Mouse (Mus musculus): ENCODE results near the gene Rnasek. TPM values are rescaled to one million over a fixed set of nuclear protein-coding genes. Genes with fewer than 3 reads are reported as not detected.
A peak's percentile ranks its signal among the peaks of the same experiment; 100 is the strongest.

Rnasek gene
- polyA plus RNA-seq, 1 experiment = 359 TPM

DNA sequence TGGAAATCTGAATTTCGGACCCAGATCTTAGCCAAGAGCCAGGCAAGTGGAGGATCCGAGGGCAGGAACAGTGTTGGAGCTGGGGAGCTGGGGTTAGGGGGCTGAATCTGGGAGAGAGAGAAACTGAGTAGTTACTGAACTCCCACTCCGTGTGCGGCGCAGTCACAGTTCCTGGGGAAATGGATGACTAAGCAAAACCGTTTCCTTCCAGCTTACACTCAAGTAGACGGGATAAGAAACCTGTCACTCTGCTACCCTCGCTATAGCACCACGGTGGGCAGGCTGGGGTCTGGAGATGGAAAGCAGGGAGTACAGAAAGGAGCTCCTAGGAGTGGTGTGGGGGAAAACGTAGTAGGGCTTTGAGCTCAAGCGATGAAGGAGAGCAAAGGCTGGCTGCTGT is 10.5 kb upstream of the Rnasek start:
- TF ChIP-seq CTCF (IDR thresholded peaks at IDR 0.05; ENCODE audit: borderline replicate concordance, insufficient read depth, low read depth, low read length) = no peak
- no peak for TF ChIP-seq POLR2A (IDR thresholded peaks at IDR 0.05; ENCODE audit: borderline replicate concordance, insufficient read depth, low read length)

DNA sequence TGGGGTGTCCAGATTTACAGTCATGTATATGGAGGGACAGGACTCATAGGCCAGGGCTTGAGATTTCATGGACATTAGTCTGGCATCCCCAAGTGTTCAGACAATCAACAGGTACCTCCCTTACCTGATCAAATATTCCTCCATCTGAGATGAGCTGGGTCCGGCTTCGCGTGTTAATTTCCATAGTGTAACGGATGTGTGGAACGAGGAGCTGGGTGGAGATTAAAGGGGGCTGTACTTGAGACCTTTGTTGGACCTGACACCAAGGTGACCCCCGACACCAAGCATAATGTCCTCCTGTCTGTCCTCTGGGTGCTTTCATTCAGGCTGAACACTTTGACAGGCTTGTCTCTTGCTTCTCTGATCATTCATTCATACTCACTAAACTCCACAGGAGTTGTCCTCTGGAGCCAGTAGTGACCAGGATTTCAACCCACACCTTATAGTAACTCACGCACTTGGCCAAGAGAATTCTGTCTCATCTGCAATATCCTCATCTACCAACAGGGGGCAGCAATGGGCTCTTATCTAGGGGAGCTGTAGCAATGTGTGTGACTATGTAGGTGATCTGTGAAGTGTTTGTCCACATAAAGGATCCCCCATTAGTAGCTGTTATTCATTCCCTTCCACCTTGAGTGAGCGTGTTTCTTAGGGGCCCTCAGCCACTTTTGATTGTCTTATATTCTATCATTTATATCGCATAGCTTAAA is 7.6 kb upstream of the Rnasek start:
- TF ChIP-seq POLR2A (IDR thresholded peaks at IDR 0.05; ENCODE audit: borderline replicate concordance, insufficient read depth, low read length) = no peak
- TF ChIP-seq CTCF (IDR thresholded peaks at IDR 0.05; ENCODE audit: borderline replicate concordance, insufficient read depth, low read depth, low read length) = peak; percentile 69; the same call in 1 of the 2 replicates
- H3K4me3 ChIP-seq (replicated peaks; ENCODE audit: insufficient read depth, low read depth, low read length) = no peak overlapping the region
- H3K27me3 ChIP-seq (ENCODE audit: control insufficient read depth, insufficient read depth, low read length) = no peaks in the 10 kb centered on the region
- no peaks in the 10 kb centered on the region for H3K4me1 ChIP-seq (ENCODE audit: control insufficient read depth, insufficient read depth, low read length)
- no peak overlapping the region for H3K27ac ChIP-seq (ENCODE audit: insufficient read depth, low read length)
- DNase-seq = peak; percentile 47 to 58
- 48% methylated on average over 9 of the region's 9 CpGs for WGBS

More for the DNA sequence above, 10.5 kb upstream of the Rnasek start:
- 69% methylated on average over 11 of the region's 11 CpGs for WGBS
- Histone ChIP-seq H3K27me3 (ENCODE audit: control insufficient read depth, insufficient read depth, low read length) (no peaks in the 10 kb centered on the region), H3K4me3 (replicated peaks; ENCODE audit: insufficient read depth, low read depth, low read length) (no peak overlapping the region), H3K27ac (ENCODE audit: insufficient read depth, low read length) (no peak overlapping the region), H3K4me1 (ENCODE audit: control insufficient read depth, insufficient read depth, low read length) (no peaks in the 10 kb centered on the region)
- no peak for DNase-seq

DNA sequence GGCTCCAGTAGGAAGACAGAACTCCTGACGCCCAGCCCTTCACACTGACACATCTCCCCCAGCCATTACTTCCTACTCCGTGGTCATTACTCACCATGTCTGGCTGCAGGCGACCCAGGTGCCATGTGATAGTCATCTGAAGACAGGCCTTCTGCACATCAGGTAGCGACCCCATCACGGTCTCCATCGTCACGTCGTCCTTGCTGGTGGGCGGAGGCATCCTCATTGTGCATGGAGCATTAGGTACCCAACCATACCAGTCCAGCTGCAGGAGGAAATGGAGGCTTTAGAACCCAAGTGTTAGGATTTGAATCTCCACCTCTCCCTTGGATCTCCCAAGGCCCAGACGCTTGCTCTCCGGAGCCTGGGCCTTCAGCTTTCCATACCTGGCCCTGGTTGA is 2.9 kb upstream of the Rnasek start:
- 65% methylated on average over 11 of the region's 11 CpGs for WGBS
- DNase-seq = no peak
- H3K27ac ChIP-seq (ENCODE audit: insufficient read depth, low read length) = no peak overlapping the region
- no peaks in the 10 kb centered on the region for H3K4me1 ChIP-seq (ENCODE audit: control insufficient read depth, insufficient read depth, low read length)
- no peak for TF ChIP-seq POLR2A (IDR thresholded peaks at IDR 0.05; ENCODE audit: borderline replicate concordance, insufficient read depth, low read length)
- TF ChIP-seq CTCF (IDR thresholded peaks at IDR 0.05; ENCODE audit: borderline replicate concordance, insufficient read depth, low read depth, low read length) = no peak
- H3K4me3 ChIP-seq (replicated peaks; ENCODE audit: insufficient read depth, low read depth, low read length) = no peak overlapping the region
- H3K27me3 ChIP-seq (ENCODE audit: control insufficient read depth, insufficient read depth, low read length) = no peaks in the 10 kb centered on the region

DNA sequence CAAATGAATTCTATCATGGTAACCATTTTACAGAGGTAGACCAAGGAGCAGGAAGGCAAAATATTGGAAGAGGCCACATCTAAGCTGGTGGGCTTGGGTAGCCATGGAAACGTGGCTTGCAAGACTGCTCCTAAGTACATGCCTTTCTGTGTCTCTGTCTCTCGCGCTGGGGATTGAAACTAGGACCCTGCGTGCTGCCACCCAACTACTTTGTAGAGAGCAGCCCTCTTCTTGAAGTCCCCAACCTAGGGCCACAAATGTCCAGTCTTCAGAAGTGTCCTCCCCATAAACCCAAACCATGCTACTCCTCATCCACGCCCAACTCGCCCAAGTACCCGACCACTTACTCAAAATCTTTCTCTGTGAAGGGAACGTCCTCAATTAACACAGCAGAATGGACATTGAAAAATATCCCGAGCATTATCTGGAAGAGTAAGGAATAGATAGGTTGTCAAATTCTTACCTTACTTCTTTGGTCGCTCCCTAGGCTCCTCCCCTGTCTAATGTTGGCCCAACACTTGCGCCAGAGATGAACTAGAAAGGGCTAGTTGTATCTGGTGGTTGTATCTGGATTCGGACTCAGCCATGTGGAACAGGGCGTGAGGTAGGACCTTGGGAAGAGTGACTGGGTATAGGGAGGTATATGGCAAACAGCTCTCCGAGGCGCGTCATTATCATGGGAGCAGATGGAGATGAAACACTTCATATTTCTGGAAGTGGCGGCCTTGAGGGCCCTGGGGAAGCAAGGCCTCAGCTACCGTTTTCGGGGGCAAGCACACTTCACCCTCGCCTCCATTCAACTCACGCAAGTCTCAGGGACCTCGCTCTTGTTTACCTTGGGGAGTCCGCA is 826 bp downstream of the Rnasek start:
- TF ChIP-seq CTCF (IDR thresholded peaks at IDR 0.05; ENCODE audit: borderline replicate concordance, insufficient read depth, low read depth, low read length) = no peak
- TF ChIP-seq POLR2A (IDR thresholded peaks at IDR 0.05; ENCODE audit: borderline replicate concordance, insufficient read depth, low read length) = no peak
- peak overlapping the region; percentile 84 for H3K27ac ChIP-seq (ENCODE audit: insufficient read depth, low read length)
- H3K27me3 ChIP-seq (ENCODE audit: control insufficient read depth, insufficient read depth, low read length) = no peaks in the 10 kb centered on the region
- peak; percentile 41 to 45 for DNase-seq
- peak overlapping the region; percentile 97 for H3K4me3 ChIP-seq (replicated peaks; ENCODE audit: insufficient read depth, low read depth, low read length)
- 3% methylated on average over 23 of the region's 23 CpGs for WGBS
- H3K4me1 ChIP-seq (ENCODE audit: control insufficient read depth, insufficient read depth, low read length) = peaks cover 10% of the 10 kb centered on the region

DNA sequence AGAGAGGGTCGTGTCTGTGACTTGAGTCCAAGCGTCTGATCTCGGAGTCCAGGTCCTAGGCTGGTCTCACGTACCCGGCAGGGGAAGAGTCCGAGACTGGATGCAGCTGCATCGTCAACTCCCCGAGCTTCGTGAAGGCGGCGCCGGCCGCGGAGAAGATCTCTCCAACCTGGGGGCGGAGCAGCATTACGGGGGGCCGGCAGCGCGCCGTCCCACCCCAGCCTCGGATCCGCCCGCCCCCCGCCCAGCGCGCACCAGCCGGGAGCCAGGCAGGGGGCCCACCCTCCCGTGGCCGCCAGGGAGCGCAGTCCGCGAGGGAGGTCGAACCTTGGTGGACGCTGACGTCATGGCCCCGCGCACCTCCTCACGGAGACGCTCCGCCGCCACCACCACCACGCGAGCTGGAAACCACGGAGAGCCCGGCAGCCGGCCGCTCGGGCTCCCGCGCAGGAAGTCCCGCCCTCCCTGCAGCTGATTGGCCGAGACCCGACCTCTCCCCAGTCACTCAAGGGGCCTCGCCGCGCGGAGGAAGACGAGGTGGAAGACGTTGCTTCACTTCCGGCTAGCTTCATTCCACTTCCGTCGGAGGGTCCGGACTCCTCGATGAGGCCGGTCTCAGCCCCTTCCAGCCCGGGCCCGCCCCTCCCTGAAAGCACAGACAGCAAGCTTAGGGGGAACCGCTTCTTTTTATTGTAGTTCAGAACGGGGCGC is 2.0 kb downstream of the Rnasek start, which contains the start of gene 0610010K14Rik:
Gene 0610010K14Rik, minus strand, starts transcription at position 458 of the 711 bp plus-strand sequence.
- no peaks in the 10 kb centered on the region for H3K27me3 ChIP-seq (ENCODE audit: control insufficient read depth, insufficient read depth, low read length)
- TF ChIP-seq CTCF (IDR thresholded peaks at IDR 0.05; ENCODE audit: borderline replicate concordance, insufficient read depth, low read depth, low read length) = peak; percentile 56; the same call in 1 of the 2 replicates
- peak; percentile 85; the same call in 1 of the 2 replicates for TF ChIP-seq POLR2A (IDR thresholded peaks at IDR 0.05; ENCODE audit: borderline replicate concordance, insufficient read depth, low read length)
- H3K4me3 ChIP-seq (replicated peaks; ENCODE audit: insufficient read depth, low read depth, low read length) = peak within 1 kb of the TSS; percentile 97
- H3K4me1 ChIP-seq (ENCODE audit: control insufficient read depth, insufficient read depth, low read length) = peaks cover 10% of the 10 kb centered on the region
- DNase-seq = peak; percentile 98 to 99
- peak within 1 kb of the TSS; percentile 84 for H3K27ac ChIP-seq (ENCODE audit: insufficient read depth, low read length)
- WGBS = under 1% methylated on average over 70 of the region's 70 CpGs

DNA sequence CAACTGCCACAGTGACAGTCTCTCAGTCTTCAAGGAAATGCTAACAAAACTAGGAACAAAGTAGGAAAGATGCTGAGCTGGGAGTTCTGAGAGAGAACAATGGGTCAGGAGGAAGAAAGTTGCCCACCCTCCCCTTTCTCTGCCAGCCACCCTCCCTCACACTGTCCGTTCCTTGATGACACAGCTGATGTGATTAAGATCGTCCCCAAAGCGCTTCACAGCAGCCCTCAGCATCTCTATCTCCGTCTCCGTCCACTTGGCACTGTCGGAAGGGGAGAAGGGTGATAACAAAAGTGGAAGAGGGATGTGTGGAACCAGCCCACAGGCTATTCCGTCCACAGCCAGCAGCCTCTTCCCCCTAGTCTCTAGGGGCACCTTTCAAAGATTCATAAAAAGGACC is 2.9 kb downstream of the Rnasek start:
- peak overlapping the region; percentile 97 for H3K4me3 ChIP-seq (replicated peaks; ENCODE audit: insufficient read depth, low read depth, low read length)
- peak overlapping the region; percentile 19; the same call in 1 of the 2 replicates for H3K27ac ChIP-seq (ENCODE audit: insufficient read depth, low read length)
- DNase-seq = peak; percentile 29 to 39
- WGBS = 11% methylated on average over 7 of the region's 7 CpGs
- TF ChIP-seq POLR2A (IDR thresholded peaks at IDR 0.05; ENCODE audit: borderline replicate concordance, insufficient read depth, low read length) (0 out of 2 replicates have a peak, but pooled peaks have one; percentile 22), CTCF (IDR thresholded peaks at IDR 0.05; ENCODE audit: borderline replicate concordance, insufficient read depth, low read depth, low read length) (no peak)
- H3K27me3 ChIP-seq (ENCODE audit: control insufficient read depth, insufficient read depth, low read length) = no peaks in the 10 kb centered on the region
- peaks cover 10% of the 10 kb centered on the region for H3K4me1 ChIP-seq (ENCODE audit: control insufficient read depth, insufficient read depth, low read length)

DNA sequence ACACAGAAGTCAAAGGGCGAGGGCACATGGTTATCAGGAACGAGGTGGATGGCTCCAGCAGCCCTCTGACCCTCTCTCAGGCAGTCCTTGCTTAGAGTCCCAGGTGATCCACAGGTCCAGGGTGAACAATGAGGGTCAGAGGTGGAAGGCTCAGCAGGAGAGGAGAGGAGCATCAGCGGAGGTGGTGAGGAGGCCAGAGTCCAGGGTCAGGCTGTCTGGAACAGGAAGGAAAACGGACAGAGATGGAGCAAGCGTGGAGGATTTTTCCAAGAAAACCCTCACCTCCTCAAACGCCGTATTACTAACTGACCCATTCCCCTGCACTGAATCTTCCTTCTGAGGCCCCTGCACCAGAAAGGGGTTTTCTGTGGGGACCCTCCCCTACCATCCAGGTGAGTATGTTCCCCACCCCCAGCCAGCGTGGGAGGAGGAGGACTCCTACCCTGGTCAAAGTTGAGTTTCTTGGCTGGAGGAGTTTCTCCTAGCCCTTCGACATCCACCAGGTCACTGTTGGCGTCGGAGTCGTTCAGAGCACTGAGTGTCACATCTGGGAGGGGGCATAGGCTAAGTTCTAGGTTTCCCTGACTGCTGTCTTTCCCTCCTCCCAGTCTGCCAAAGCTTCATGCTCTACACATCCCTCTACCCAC is 4.3 kb downstream of the Rnasek start:
- Histone ChIP-seq H3K27me3 (ENCODE audit: control insufficient read depth, insufficient read depth, low read length) (no peaks in the 10 kb centered on the region), H3K27ac (ENCODE audit: insufficient read depth, low read length) (no peak overlapping the region), H3K4me1 (ENCODE audit: control insufficient read depth, insufficient read depth, low read length) (peaks cover 10% of the 10 kb centered on the region), H3K4me3 (replicated peaks; ENCODE audit: insufficient read depth, low read depth, low read length) (no peak overlapping the region)
- TF ChIP-seq POLR2A (IDR thresholded peaks at IDR 0.05; ENCODE audit: borderline replicate concordance, insufficient read depth, low read length) (no peak), CTCF (IDR thresholded peaks at IDR 0.05; ENCODE audit: borderline replicate concordance, insufficient read depth, low read depth, low read length) (no peak)
- peak in 1 of 2 experiments; percentile 21 for DNase-seq
- 71% methylated on average over 12 of the region's 12 CpGs for WGBS
